Mouse (Mus musculus) heart, embryonic 11.5 days (tissue): ENCODE measurements around the gene Kantr. TPM values are rescaled to one million over a fixed set of nuclear protein-coding genes. Genes with fewer than 3 reads are reported as not detected.

Experiments
- ATAC-seq: fragments of 200-750 bp; cut with Nextera tagmentation; replicated peaks from 2 replicates; pipeline ENCODE4 v1.8.0; 2017; ENCODE audit warnings: moderate library complexity; ENCODE audit not compliant: insufficient number of reproducible peaks, low FRiP score, low TSS enrichment
- H3K27ac ChIP-seq: fragments of 300-500 bp; sonication (generic); 2 replicates; pipeline ENCODE4 v1.5.1; 2014; ENCODE audit warnings: mild to moderate bottlenecking, low read depth, low read length
- H3K27me3 ChIP-seq: fragments of 300-500 bp; sonication (generic); 2 replicates; pipeline ENCODE4 v1.6.1; 2014; ENCODE audit warnings: mild to moderate bottlenecking, low read length, mixed read lengths; ENCODE audit not compliant: control insufficient read depth, insufficient read depth
- H3K36me3 ChIP-seq: fragments of 300-500 bp; sonication (generic); 2 replicates; pipeline ENCODE4 v1.6.1; 2014; ENCODE audit warnings: mild to moderate bottlenecking, low read length, moderate library complexity, mixed read lengths; ENCODE audit not compliant: control insufficient read depth, insufficient read depth
- H3K4me1 ChIP-seq: fragments of 300-500 bp; sonication (generic); 2 replicates; pipeline ENCODE4 v1.6.1; 2014; ENCODE audit warnings: low read length; ENCODE audit not compliant: control insufficient read depth, insufficient read depth
- H3K4me2 ChIP-seq: fragments of 300-500 bp; sonication (generic); 2 replicates; pipeline ENCODE4 v1.6.1; 2014; ENCODE audit warnings: mild to moderate bottlenecking, moderate library complexity
- H3K4me3 ChIP-seq: fragments of 300-500 bp; sonication (generic); 2 replicates; pipeline ENCODE4 v1.5.1; 2014; ENCODE audit warnings: low read depth, low read length
- H3K9ac ChIP-seq: fragments of 300-500 bp; sonication (generic); 2 replicates; pipeline ENCODE4 v1.6.1; 2014; ENCODE audit warnings: mild to moderate bottlenecking, low read depth, low read length, moderate library complexity
- H3K9me3 ChIP-seq: fragments of 300-500 bp; sonication (generic); replicated peaks from 2 replicates; pipeline ENCODE4 v1.6.1; 2016; ENCODE audit warnings: low read length; ENCODE audit not compliant: control insufficient read depth
- WGBS: fragments of 180-500 bp; shearing (Covaris S2); extraction: QIAGEN DNeasy Blood & Tissue Kit; methylation state at CpG from one replicate; pipeline ENCODE4 v1.1.7; 2014; ENCODE audit not compliant: insufficient replicate concordance; 5-methylcytosine and 5-hydroxymethylcytosine counted together
- polyA plus RNA-seq: library from polyadenylated mRNA; unstranded; fragments of >200 nt; fragmentation: Nextera tagmentation; extraction: Ambion mirVana; gene quantifications from 2 replicates; pipeline ENCODE4 v1.2.1, GENCODE M21; 2014

Gene Kantr
- 9.7 and 13.8 TPM in 2 replicates for polyA plus RNA-seq

- Histone ChIP-seq H3K4me2 (peak within 1 kb of the TSS; percentile 66), H3K36me3 (no peaks in the 10 kb centered on the region), H3K9me3 (no peaks in the 10 kb centered on the region), H3K4me3 (peak within 1 kb of the TSS; percentile 63), H3K4me1 (no peaks in the 10 kb centered on the region), H3K27me3 (peaks cover 6% of the 10 kb centered on the region), H3K27ac (0 out of 2 replicates have a peak within 1 kb of the TSS, but pooled peaks have one; percentile 22), H3K9ac (peak within 1 kb of the TSS; percentile 74)
- WGBS: 11% methylated on average over 29 of the region's 29 CpGs
- peak; percentile 93 for ATAC-seq
Measured at GRCm38 (mm10) chrX:152326996-152327688, at the start of gene Kantr. Gene Kantr, minus strand, starts transcription at chrX:152327495.

DNA sequence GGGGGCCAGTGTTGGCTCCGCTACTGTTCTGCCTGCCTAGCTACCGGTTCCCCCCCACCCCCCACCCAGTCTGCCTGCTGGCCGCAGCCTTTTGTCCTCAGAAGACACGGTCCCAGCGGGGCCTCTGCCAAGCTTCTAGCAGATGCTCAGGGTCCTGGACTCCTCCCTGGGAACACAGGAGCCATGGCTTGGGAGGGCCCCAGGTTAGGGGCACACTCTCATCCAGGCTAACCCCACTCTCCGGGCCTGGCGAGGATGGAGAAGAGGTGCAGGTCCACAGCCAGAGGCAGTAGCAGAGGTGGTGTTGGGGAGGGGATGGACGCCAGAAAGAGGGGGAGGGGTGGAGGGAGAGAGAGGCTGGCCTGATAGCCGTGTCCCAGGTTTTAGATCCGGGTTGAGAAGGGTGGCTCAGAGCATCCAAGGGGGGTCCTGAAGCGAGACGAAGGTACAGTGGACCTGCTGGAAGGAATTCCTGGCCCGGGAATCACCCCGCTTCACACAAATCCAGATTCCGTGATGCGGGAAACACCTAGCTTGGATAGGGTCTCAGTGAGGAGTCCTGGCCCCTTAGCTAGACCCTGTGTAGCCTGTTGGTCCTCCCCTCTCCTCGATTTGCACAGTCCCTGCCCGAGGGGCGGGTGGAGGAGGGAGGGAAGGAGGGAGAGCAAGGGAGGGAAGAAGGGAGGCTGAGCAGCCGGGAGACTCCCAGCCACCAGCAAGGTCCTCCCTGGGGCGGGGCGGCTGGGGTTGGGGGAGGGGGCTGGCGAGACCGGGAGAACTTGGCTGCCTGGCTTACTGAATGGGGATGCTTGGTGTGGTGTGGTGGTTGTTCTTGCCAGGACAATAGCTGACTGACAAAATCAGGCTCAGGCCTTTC is 41.3 kb upstream of the Kantr start, which contains the start of gene Gpr173:
Gene Gpr173 (minus strand): TSS at position 308 of the 877 bp plus-strand sequence.
- H3K4me3 ChIP-seq: peak within 1 kb of the TSS; percentile 54
- 12% methylated on average over 21 of the region's 24 CpGs for WGBS
- peak within 1 kb of the TSS; percentile 68 for H3K9ac ChIP-seq
- no peaks in the 10 kb centered on the region; the same call in 1 of the 2 replicates for H3K4me1 ChIP-seq
- peak; percentile 92 for ATAC-seq
- peaks cover 23% of the 10 kb centered on the region for H3K27me3 ChIP-seq
- H3K9me3 ChIP-seq: no peaks in the 10 kb centered on the region
- peak within 1 kb of the TSS; percentile 66 for H3K4me2 ChIP-seq
- no peaks in the 10 kb centered on the region for H3K36me3 ChIP-seq
- no peak within 1 kb of the TSS for H3K27ac ChIP-seq

DNA sequence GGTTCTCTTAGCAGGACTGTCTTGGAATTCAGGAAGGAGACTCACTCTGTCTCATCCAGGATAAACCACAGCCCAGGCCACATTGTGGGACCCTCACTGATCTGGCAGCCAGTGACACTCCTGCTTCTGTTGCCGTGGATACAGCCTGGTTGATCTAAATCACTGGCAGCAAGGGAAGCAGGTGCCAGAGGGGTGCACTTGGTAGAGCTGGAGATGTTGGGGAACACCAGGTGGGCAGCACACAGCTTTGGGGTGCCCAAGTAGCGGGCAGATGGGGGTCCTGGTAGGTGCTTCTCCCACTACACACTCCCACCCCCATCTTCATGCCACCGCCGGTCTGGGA is 40.7 kb upstream of the Kantr start:
- Histone ChIP-seq H3K9me3 (no peaks in the 10 kb centered on the region), H3K4me1 (no peaks in the 10 kb centered on the region; the same call in 1 of the 2 replicates), H3K4me2 (peak overlapping the region; percentile 66), H3K36me3 (no peaks in the 10 kb centered on the region), H3K4me3 (peak overlapping the region; percentile 54), H3K27ac (no peak overlapping the region), H3K27me3 (peaks cover 23% of the 10 kb centered on the region), H3K9ac (peak overlapping the region; percentile 68)
- 25% methylated on average over 3 of the region's 4 CpGs for WGBS
- no peak for ATAC-seq

DNA sequence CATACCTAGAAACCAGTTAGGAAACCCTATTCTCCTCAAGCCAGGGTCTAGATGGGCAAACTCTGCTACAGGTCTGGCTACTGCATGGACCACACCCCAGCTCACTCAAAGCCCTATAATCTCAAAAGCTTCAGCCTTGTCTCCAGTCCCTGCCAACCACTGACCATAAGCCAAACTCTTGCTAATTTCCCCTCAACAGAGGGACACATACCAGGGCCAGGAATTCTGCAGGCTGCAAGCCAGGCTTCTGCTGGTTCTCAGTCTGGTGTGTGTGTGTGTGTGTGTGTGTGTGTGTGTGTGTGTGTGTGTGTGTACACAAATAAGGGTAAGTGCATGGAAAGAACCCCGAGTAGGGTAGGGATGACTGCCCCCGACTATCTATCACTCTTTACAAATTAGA is 39.1 kb upstream of the Kantr start:
- no peaks in the 10 kb centered on the region for H3K36me3 ChIP-seq
- H3K4me1 ChIP-seq: no peaks in the 10 kb centered on the region; the same call in 1 of the 2 replicates
- no peak overlapping the region for H3K4me2 ChIP-seq
- no peak overlapping the region for H3K9ac ChIP-seq
- ATAC-seq: no peak
- no peaks in the 10 kb centered on the region for H3K9me3 ChIP-seq
- peaks cover 23% of the 10 kb centered on the region for H3K27me3 ChIP-seq
- WGBS: 64% methylated on average over 2 of the region's 2 CpGs
- H3K4me3 ChIP-seq: no peak overlapping the region
- H3K27ac ChIP-seq: no peak overlapping the region

GRCm38 (mm10) chrX:152352553-152353153 is 25.4 kb upstream of the Kantr start:
- no peaks in the 10 kb centered on the region for H3K4me1 ChIP-seq
- 23% methylated on average over 5 of the region's 5 CpGs for WGBS
- no peaks in the 10 kb centered on the region for H3K36me3 ChIP-seq
- no peaks in the 10 kb centered on the region for H3K9me3 ChIP-seq
- no peak overlapping the region for H3K4me2 ChIP-seq
- H3K9ac ChIP-seq: no peak overlapping the region
- H3K27me3 ChIP-seq: peaks cover 4% of the 10 kb centered on the region; the same call in 1 of the 2 replicates
- H3K27ac ChIP-seq: no peak overlapping the region
- H3K4me3 ChIP-seq: no peak overlapping the region
- no peak for ATAC-seq

GRCm38 (mm10) chrX:152347041-152347440 is 19.7 kb upstream of the Kantr start:
- H3K27ac ChIP-seq: no peak overlapping the region
- peaks cover 24% of the 10 kb centered on the region for H3K27me3 ChIP-seq
- H3K4me3 ChIP-seq: no peak overlapping the region
- WGBS: 88% methylated on average over 14 of the region's 14 CpGs
- no peak overlapping the region for H3K9ac ChIP-seq
- no peaks in the 10 kb centered on the region for H3K9me3 ChIP-seq
- no peaks in the 10 kb centered on the region for H3K36me3 ChIP-seq
- no peak for ATAC-seq
- H3K4me1 ChIP-seq: no peaks in the 10 kb centered on the region
- no peak overlapping the region for H3K4me2 ChIP-seq

GRCm38 (mm10) chrX:152346587-152346986 is 19.3 kb upstream of the Kantr start:
- H3K4me3 ChIP-seq: no peak overlapping the region
- H3K9me3 ChIP-seq: no peaks in the 10 kb centered on the region
- no peak overlapping the region for H3K4me2 ChIP-seq
- no peaks in the 10 kb centered on the region for H3K4me1 ChIP-seq
- no peaks in the 10 kb centered on the region for H3K36me3 ChIP-seq
- peaks cover 28% of the 10 kb centered on the region for H3K27me3 ChIP-seq
- H3K9ac ChIP-seq: no peak overlapping the region
- no peak for ATAC-seq
- no peak overlapping the region for H3K27ac ChIP-seq
- WGBS: 90% methylated on average over 15 of the region's 15 CpGs

GRCm38 (mm10) chrX:152342903-152343302 is 15.6 kb upstream of the Kantr start:
- Histone ChIP-seq H3K9ac (no peak overlapping the region; the same call in 1 of the 2 replicates), H3K27me3 (peaks cover 37% of the 10 kb centered on the region), H3K4me2 (peak overlapping the region; percentile 62), H3K9me3 (no peaks in the 10 kb centered on the region), H3K4me3 (peak overlapping the region; percentile 62), H3K4me1 (no peaks in the 10 kb centered on the region), H3K36me3 (peaks cover 3% of the 10 kb centered on the region), H3K27ac (peak overlapping the region; percentile 75)
- ATAC-seq: no peak
- WGBS: 24% methylated on average over 6 of the region's 6 CpGs
